Mouse (Mus musculus) kidney, postnatal 25 days (tissue): ENCODE results near the gene Bcl2l14.

Experiments used
- DNase-seq, 2 experiments: peaks; one replicate each; pipeline ENCODE4 v3.0.0; 2021; ENCODE audit warnings: mixed read lengths in 2 of 2

Bcl2l14 gene

GRCm38 (mm10) chr6:134396018-134396417 lies at the start of gene Bcl2l14:
Bcl2l14 (plus strand) TSS chr6:134396318.
- DNase-seq, result no peak

- no peak for DNase-seq
These were observed 47.5 kb upstream of the Bcl2l14 start for GRCm38 (mm10) chr6:134348526-134349067.

DNA sequence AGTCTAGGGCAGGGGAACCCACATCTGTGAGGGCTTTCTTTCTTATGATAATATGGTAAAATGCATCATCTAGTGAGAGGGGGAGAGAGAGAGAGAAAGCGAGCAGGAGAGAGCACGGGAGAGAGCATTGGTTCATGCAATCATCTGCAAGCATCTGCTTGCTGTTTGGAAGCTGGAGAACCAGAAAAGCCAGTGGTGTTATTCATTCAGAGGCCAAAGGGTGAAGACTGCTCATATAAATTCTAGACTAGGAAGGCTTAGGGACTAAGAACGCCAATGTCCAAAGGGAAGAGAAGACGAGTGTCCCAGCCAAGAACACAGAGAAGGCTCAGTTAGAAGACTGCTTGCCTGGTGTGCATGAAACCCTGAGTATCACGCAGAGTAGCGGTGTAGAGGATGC lies 43.2 kb upstream of the Bcl2l14 start:
- no peak for DNase-seq

DNA sequence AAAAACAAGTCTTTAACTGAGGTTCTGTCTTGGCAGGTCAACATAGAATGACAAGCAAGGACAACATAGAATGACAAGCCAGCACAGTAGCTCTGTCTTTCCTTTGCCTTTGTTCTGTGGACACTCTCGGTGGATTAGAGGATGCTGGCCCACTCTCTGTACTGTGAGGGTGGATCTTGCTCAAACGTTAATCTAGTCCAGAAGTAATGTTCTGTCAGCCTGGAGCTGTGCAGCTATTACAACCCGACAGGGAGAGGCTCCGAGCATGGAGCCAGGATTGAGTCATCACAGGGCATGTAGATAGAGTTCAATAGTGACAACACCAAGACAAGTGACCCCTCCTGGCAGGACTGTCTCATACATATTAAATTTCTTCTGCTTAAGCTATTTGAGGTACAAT lies 42.4 kb upstream of the Bcl2l14 start:
- DNase-seq, result no peak

- DNase-seq, result no peak
These were observed 38.5 kb upstream of the Bcl2l14 start for GRCm38 (mm10) chr6:134357570-134357969.

GRCm38 (mm10) chr6:134360079-134360478 lies 36.0 kb upstream of the Bcl2l14 start:
- DNase-seq, result no peak

- no peak for DNase-seq
These were observed 31.5 kb upstream of the Bcl2l14 start for GRCm38 (mm10) chr6:134364644-134365043.

GRCm38 (mm10) chr6:134365952-134366351 lies 30.2 kb upstream of the Bcl2l14 start:
- DNase-seq, result no peak

DNA sequence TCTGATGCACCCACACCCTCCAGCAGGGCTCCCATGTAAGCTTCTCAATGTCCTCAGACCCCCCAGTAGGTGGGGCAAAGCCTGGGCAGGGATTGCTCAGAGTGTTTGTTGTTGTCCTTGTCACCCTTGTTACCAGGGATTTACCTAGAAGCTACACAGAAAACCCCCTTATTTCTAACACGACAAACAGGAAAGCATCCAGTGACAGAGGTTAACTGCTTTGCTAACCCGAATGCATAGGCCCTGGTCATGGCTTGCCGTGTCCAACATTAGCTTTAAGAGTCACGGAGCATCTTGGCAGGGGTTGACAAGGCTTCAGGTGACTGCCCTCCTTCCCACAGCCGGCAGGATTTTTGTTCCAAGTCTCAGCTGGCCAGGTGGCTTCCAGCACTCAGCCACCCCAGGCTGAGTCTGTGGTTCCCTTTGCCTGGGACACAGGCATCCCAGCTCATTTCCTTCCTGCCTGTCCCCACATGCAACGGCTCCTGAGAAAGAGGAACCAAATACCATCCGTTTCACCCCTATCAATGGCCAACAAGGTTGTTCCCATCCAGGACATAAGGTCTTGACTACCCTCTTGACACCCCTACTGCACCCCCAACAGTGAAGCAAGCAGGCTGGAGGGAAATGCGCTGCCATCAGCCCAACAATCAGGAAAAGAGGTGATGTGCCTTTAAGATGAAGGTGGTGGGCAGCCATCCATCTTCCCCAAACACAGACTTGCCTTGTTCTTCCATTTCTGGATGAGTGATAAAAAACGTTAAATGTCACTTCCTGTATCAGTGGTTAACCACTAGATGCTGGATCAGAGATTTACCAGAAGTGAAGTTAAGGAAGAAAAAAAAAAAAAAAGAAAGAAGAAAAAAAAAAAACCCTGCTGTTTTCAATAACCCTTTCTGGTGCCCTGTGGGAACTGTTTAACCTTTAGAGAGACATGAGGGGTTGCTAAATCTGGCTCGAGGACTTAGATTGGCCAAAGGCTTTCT lies 29.5 kb upstream of the Bcl2l14 start:
- peak in 1 of 2 experiments; percentile 47 for DNase-seq

GRCm38 (mm10) chr6:134367366-134368281 lies 28.5 kb upstream of the Bcl2l14 start:
- DNase-seq, result no peak

- no peak for DNase-seq
These were observed 23.2 kb upstream of the Bcl2l14 start for GRCm38 (mm10) chr6:134372946-134373345.

- no peak for DNase-seq
These were observed 18.9 kb upstream of the Bcl2l14 start for GRCm38 (mm10) chr6:134377201-134377600.

DNA sequence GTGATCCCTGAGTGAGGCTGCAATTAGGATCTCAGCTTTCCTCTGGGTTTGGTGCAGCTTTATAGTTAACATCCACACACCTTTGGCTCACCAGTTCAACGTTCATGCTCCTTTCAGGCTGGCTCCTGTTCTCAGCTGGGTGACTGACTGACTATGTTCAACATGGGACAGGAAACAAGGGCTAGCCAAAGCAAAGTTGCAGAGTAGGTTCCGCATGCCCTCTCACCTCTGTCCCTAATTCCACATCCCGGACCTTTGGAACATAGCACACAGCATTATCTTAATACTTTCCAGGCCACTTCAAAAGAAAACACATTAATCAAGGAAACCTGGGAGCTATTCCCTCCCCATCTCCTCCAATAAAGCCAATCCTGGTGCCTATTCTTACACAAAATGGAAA lies 18.3 kb upstream of the Bcl2l14 start:
- no peak for DNase-seq

- DNase-seq, result no peak
These were observed 14.7 kb upstream of the Bcl2l14 start for GRCm38 (mm10) chr6:134381462-134381861.

- DNase-seq, result no peak
These were observed 10.2 kb upstream of the Bcl2l14 start for GRCm38 (mm10) chr6:134385931-134386330.

DNA sequence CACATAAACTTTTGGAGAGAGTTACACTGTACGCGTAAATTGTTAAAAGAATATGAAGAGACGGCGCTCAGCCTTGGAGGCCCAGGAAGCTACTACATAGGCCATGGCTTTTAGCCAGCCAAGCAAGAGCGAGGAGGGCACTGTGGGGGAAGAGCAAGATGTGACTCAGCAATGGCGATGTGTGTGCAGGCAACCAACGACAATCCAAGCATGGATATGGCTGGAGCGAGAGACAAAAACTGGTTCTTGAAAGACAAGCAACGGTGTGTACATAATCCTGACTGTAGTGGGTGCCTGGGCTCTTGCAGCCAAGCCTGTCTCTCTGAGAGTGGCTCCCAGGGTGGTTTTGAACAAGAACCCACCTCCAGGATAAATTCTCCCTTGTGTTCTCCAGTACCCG lies 8.7 kb upstream of the Bcl2l14 start:
- no peak for DNase-seq

DNA sequence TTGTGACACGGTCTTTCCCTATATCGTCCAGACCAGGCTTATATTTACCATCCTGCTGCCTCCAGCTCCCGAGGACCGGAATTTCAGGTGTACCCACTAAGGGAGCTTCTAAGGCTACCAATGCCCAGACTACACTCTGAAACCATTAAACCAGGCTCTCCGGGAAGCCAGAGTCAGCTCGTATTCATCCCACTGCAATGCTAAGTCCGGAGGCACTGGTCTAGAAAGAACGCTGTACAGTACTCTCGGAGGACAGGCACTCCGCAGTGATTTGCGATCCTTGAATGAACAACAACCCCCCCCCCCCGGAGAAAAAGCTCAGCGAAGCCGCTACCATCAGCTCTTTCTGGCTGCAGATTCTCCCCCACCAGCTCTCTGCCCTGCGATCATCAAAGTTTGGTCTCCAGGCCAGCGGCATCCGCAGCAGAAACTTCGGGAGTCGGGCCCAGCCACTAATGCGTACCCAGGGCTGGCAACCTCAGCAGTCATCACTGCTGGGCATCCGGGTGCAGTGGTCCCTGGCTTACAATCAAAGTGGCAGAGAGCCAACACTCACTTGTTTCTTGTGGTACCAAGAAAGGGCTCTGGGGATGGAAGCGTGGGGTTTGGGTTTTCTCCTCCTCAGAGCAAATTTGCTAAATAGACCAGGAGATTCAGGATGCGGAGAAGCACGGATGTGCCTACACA lies 7.6 kb upstream of the Bcl2l14 start:
- DNase-seq, result no peak

GRCm38 (mm10) chr6:134389248-134389891 lies 6.7 kb upstream of the Bcl2l14 start:
- peak; percentile 64 to 89 for DNase-seq

DNA sequence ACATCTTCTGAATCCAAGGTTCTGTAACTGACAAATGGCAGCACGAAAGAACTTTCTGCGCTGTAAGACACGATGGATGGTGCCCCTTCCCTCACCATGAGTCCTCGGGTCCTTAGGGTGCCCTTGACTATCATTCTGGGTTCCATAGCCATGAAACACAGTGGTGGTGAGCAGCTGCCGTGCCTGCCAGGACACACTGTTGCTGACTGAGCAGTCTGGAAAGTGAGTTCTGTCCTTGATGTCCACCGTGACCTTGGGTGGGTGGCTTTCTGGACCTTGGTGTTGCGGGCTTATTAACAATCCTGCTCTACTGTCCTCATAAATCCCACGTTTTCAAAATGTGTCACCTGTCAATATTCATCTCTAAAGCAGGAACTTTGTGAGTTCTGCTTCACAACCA lies 6.2 kb upstream of the Bcl2l14 start:
- DNase-seq, result no peak

DNA sequence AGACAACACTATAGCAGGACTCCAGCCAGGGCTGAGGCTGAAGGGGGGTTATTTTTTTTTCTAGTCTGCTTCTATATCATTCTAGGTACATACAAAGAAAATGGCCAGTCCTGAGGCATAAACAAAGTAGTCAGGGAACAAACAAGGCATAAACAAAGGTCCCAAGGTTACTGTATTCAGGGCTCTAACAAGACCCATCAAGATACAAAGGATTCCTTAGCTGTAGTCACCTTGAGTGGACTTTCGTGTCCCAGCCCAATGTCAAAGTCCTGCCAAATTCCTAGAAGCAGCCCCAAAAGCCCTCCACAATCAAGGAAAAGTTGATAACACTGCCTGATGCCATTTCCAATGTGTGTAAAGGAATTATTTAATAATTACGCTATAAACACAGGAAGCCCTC lies 5.3 kb upstream of the Bcl2l14 start:
- DNase-seq, result no peak

GRCm38 (mm10) chr6:134402914-134403683 lies 7.0 kb downstream of the Bcl2l14 start:
- peak; percentile 64 to 79 for DNase-seq
